9 mouse cellular contexts compared by ENCODE assay signal in genomic region chr7:120632518-120632917, GRCm38 (mm10). TPM values are rescaled to one million over a fixed set of nuclear protein-coding genes. Genes with fewer than 3 reads are reported as not detected.
DNase-seq lines count a peak whose midpoint lies in the region; ATAC-seq lines count a peak whose summit lies in the region.
"Had no signal": no experiment of that assay in that cellular context is flagged by ENCODE, and none has a peak within 500 bp of the region (broad histone marks: within the 10 kb centered on the region; RNA-seq: fewer than 3 reads in every experiment).

No protein-coding gene starts in this region.

- no peak overlapping the region for H3K4me3 ChIP-seq in forebrain, embryonic 11.5 days (ENCODE audit: low read depth, low read length)

- H3K36me3 ChIP-seq in forebrain, embryonic 11.5 days (ENCODE audit: control insufficient read depth, insufficient read depth, low read length): no peaks in the 10 kb centered on the region

- no peaks in the 10 kb centered on the region for H3K9me3 ChIP-seq in forebrain, embryonic 11.5 days (ENCODE audit: control insufficient read depth, low read length)

- 84% methylated on average over 1 of the region's 1 CpGs for WGBS in forebrain, embryonic 11.5 days

- H3K4me1 ChIP-seq in forebrain, embryonic 11.5 days (replicated peaks; ENCODE audit: control insufficient read depth, insufficient read depth, low read length): no peaks in the 10 kb centered on the region; the same call in 1 of the 2 replicates

- no peak for ATAC-seq in forebrain, embryonic 11.5 days (replicated peaks; ENCODE audit: low FRiP score)

- intact Hi-C loops in left cerebral cortex, postnatal 4 days (cut with DNase I): no loop called here
- intact Hi-C loops in left cerebral cortex, postnatal 25 days (cut with DNase I): loop anchor here (10.0 kb wide), 2 partner anchors 508 to 1012 kb away; no protein-coding TSS in a partner anchor

- H3K27me3 ChIP-seq in forebrain, embryonic 11.5 days (ENCODE audit: control insufficient read depth, insufficient read depth, low read length): no peaks in the 10 kb centered on the region

- H3K9ac ChIP-seq in forebrain, embryonic 11.5 days (ENCODE audit: low read length): no peak overlapping the region

- DNase-seq in adrenal gland, postnatal 14 days: peak; percentile 36
- DNase-seq in adrenal gland, postnatal 25 days: no peak
- DNase-seq in left cerebral cortex, adult 11 months (ENCODE audit: low spot score): peak; percentile 23
- no peak for DNase-seq in left cerebral cortex, postnatal 4 days
- DNase-seq in ZHBTc4 (ENCODE audit: low read depth, low spot score): peak; percentile 23
- peak; percentile 26 to 71 for DNase-seq in left cerebral cortex, postnatal 25 days (ENCODE audit: low spot score in 2 of 2)
- DNase-seq in spleen, postnatal 4 days (ENCODE audit: low spot score in 2 of 2): no peak
- DNase-seq in forebrain, embryonic 11.5 days (ENCODE audit: low spot score): no peak

- H3K4me2 ChIP-seq in forebrain, embryonic 11.5 days (ENCODE audit: low read depth, low read length, severe bottlenecking): no peak overlapping the region

- no peak overlapping the region for H3K27ac ChIP-seq in forebrain, embryonic 11.5 days (ENCODE audit: low read depth, low read length)

RNA-seq across cellular contexts. Expression of gene Uqcrc2, which starts 2.5 kb away (rescaled TPM):
- 610 and 618 TPM in 2 replicates for total RNA-seq in adrenal gland, postnatal 14 days (2021)
- total RNA-seq in adrenal gland, postnatal 25 days (2021): 319 and 341 TPM in 2 replicates
- 100 to 1,000 TPM; 187 to 198 TPM for total RNA-seq in left cerebral cortex, postnatal 4 days (2021)
- total RNA-seq in left cerebral cortex, postnatal 25 days (2021): 100 to 1,000 TPM; 230 to 246 TPM
- 182 and 203 TPM in 2 replicates for polyA plus RNA-seq in forebrain, embryonic 11.5 days (2014; fragmentation: Nextera tagmentation; extraction: Ambion mirVana)

RNA-seq across cellular contexts. Expression of gene Pdzd9, which starts 37.6 kb away (rescaled TPM):
- total RNA-seq in adrenal gland, postnatal 14 days (2021): not detected in 2 replicates
- total RNA-seq in adrenal gland, postnatal 25 days (2021): not detected in 2 replicates
- total RNA-seq in left cerebral cortex, postnatal 4 days (2021): under 1 TPM in 1 of 2 experiments, not detected in 1; 0.26 TPM
- total RNA-seq in left cerebral cortex, postnatal 25 days (2021): not detected
- polyA plus RNA-seq in forebrain, embryonic 11.5 days (2014; fragmentation: Nextera tagmentation; extraction: Ambion mirVana): 0.39 and 0.60 TPM in 2 replicates
- polyA plus RNA-seq: spleen, adult 2 months had no signal

RNA-seq across cellular contexts. Expression of gene Mosmo, which starts 44.9 kb away (rescaled TPM):
- total RNA-seq in adrenal gland, postnatal 14 days (2021): 35.8 and 44.3 TPM in 2 replicates
- 40.1 and 40.4 TPM in 2 replicates for total RNA-seq in adrenal gland, postnatal 25 days (2021)
- total RNA-seq in left cerebral cortex, postnatal 4 days (2021): 10 to 100 TPM; 46.2 to 50.0 TPM
- total RNA-seq in left cerebral cortex, postnatal 25 days (2021): 10 to 100 TPM; 70.4 to 83.7 TPM
- 14.1 and 16.6 TPM in 2 replicates for polyA plus RNA-seq in forebrain, embryonic 11.5 days (2014; fragmentation: Nextera tagmentation; extraction: Ambion mirVana)

Comparison
In these comparisons a context has a peak if more than half of its experiments do, and no peak if none do; other contexts are left out.
1. DNase-seq: peak in adrenal gland, postnatal 14 days (single experiment), left cerebral cortex, adult 11 months (single experiment), ZHBTc4 (single experiment) and left cerebral cortex, postnatal 25 days (2 of 2); none in adrenal gland, postnatal 25 days (single experiment), left cerebral cortex, postnatal 4 days (single experiment), spleen, postnatal 4 days (0 of 2) and forebrain, embryonic 11.5 days (single experiment).